Mouse (Mus musculus) cerebellum, adult 11 months (tissue): Measurements from ENCODE around the gene Zfp324.
"Not testable (repeated sequence)": the region's sequence is repeated elsewhere in the genome, so short reads cannot be mapped to it uniquely, and the experiment has no call there.

Source experiments
- DNase-seq: peaks from one replicate; pipeline ENCODE4 v3.0.0; 2022

Zfp324 gene

GRCm38 (mm10) chr7:12965678-12966091 is at the start of gene Zfp324:
Gene Zfp324 (plus strand): TSS chr7:12965838.
- DNase-seq = peak; percentile 88

GRCm38 (mm10) chr7:12920495-12920894 is 45.1 kb upstream of the Zfp324 start:
- not testable (repeated sequence) for DNase-seq

GRCm38 (mm10) chr7:12921318-12921704 is 44.3 kb upstream of the Zfp324 start:
- peak; percentile 35 for DNase-seq

GRCm38 (mm10) chr7:12921705-12922465 is 43.8 kb upstream of the Zfp324 start, which contains the start of gene Rps5:
Gene Rps5 (plus strand): TSS chr7:12922290.
- DNase-seq = peak; percentile 98

GRCm38 (mm10) chr7:12922729-12923128 is 42.9 kb upstream of the Zfp324 start:
- no peak for DNase-seq

GRCm38 (mm10) chr7:12926316-12926715 is 39.3 kb upstream of the Zfp324 start:
- peak; percentile 29 for DNase-seq

- peak; percentile 34 for DNase-seq
These were observed 38.4 kb upstream of the Zfp324 start, which contains the start of gene Rnf225 for GRCm38 (mm10) chr7:12927191-12927680. Gene Rnf225 (plus strand): TSS chr7:12927416.

- DNase-seq = peak; percentile 67
These were observed 37.7 kb upstream of the Zfp324 start for GRCm38 (mm10) chr7:12927693-12928589.

GRCm38 (mm10) chr7:12933615-12934140 is 32.0 kb upstream of the Zfp324 start:
- DNase-seq = no peak

- no peak for DNase-seq
These were observed 30.8 kb upstream of the Zfp324 start for GRCm38 (mm10) chr7:12934808-12935207.

- not testable (repeated sequence) for DNase-seq
These were observed 28.3 kb upstream of the Zfp324 start for GRCm38 (mm10) chr7:12937254-12937803.

GRCm38 (mm10) chr7:12940599-12940998 is 25.0 kb upstream of the Zfp324 start:
- DNase-seq = no peak

GRCm38 (mm10) chr7:12943488-12943887 is 22.1 kb upstream of the Zfp324 start:
- no peak for DNase-seq

- DNase-seq = peak; percentile 92
These were observed 16.4 kb upstream of the Zfp324 start for GRCm38 (mm10) chr7:12949032-12949871.

GRCm38 (mm10) chr7:12949872-12950229 is 15.8 kb upstream of the Zfp324 start:
- no peak for DNase-seq

- DNase-seq = no peak
These were observed 10.7 kb upstream of the Zfp324 start for GRCm38 (mm10) chr7:12954896-12955295.

GRCm38 (mm10) chr7:12957511-12957910 is 8.1 kb upstream of the Zfp324 start:
- DNase-seq = no peak

GRCm38 (mm10) chr7:12958948-12959347 is 6.7 kb upstream of the Zfp324 start:
- DNase-seq = no peak

GRCm38 (mm10) chr7:12959718-12960117 is 5.9 kb upstream of the Zfp324 start:
- no peak for DNase-seq

- no peak for DNase-seq
These were observed 4.0 kb upstream of the Zfp324 start for GRCm38 (mm10) chr7:12961511-12962141.

GRCm38 (mm10) chr7:12966104-12966845 is 637 bp downstream of the Zfp324 start:
- DNase-seq = peak; percentile 85
